Mouse (Mus musculus) hindbrain, postnatal 0 days (tissue): Measurements from ENCODE around the gene Dlgap3. TPM values are rescaled to one million over a fixed set of nuclear protein-coding genes. Genes with fewer than 3 reads are reported as not detected.

Source experiments
- ATAC-seq: fragments of 200-750 bp; cut with Nextera tagmentation; 2 replicates; pipeline ENCODE4 v1.8.0; 2017; ENCODE audit warnings: mild to moderate bottlenecking, moderate TSS enrichment, moderate library complexity
- DNase-seq: peaks from one replicate; pipeline ENCODE4 v3.0.0-alpha.2; 2015; ENCODE audit warnings: low spot score
- H3K27ac ChIP-seq: fragments of 300-500 bp; sonication (generic); 2 replicates; pipeline ENCODE4 v1.5.1; 2014; ENCODE audit warnings: mild to moderate bottlenecking
- H3K27me3 ChIP-seq: fragments of 300-500 bp; sonication (generic); 2 replicates; pipeline ENCODE4 v1.6.1; 2014; ENCODE audit warnings: low read length, mixed read lengths; ENCODE audit not compliant: insufficient read depth
- H3K36me3 ChIP-seq: fragments of 300-500 bp; sonication (generic); 2 replicates; pipeline ENCODE4 v1.6.1; 2014; ENCODE audit warnings: low read length, mixed read lengths; ENCODE audit not compliant: insufficient read depth
- H3K4me1 ChIP-seq: fragments of 300-500 bp; sonication (generic); 2 replicates; pipeline ENCODE4 v1.6.1; 2014; ENCODE audit warnings: antibody characterized with exemption, low read length, mixed read lengths; ENCODE audit not compliant: insufficient read depth
- H3K4me2 ChIP-seq: fragments of 300-500 bp; sonication (generic); 2 replicates; pipeline ENCODE4 v1.6.1; 2014; ENCODE audit warnings: low read depth, mild to moderate bottlenecking, low read length, moderate library complexity, mixed read lengths
- H3K4me3 ChIP-seq: fragments of 300-500 bp; sonication (generic); 2 replicates; pipeline ENCODE4 v1.5.1; 2014; ENCODE audit warnings: low read length
- H3K9ac ChIP-seq: fragments of 300-500 bp; sonication (generic); replicated peaks from 2 replicates; pipeline ENCODE4 v1.6.1; 2014; ENCODE audit warnings: mild to moderate bottlenecking, low read length, moderate library complexity, mixed read lengths
- H3K9me3 ChIP-seq: fragments of 300-500 bp; sonication (generic); 2 replicates; pipeline ENCODE4 v1.6.1; 2016; ENCODE audit warnings: low read length, mixed read lengths
- CTCF ChIP-seq: IDR thresholded peaks from 2 replicates; pipeline ENCODE4 v1.5.1; 2016; ENCODE audit warnings: antibody characterized with exemption, control low read depth, low read depth
- WGBS: fragments of 180-500 bp; shearing (Covaris S2); extraction: QIAGEN DNeasy Blood & Tissue Kit; methylation state at CpG from one replicate; pipeline ENCODE4 v1.1.7; 2014; 5-methylcytosine and 5-hydroxymethylcytosine counted together
- polyA plus RNA-seq: library from polyadenylated mRNA; unstranded; fragments of >200 nt; fragmentation: Nextera tagmentation; extraction: Ambion mirVana; gene quantifications from 2 replicates; pipeline ENCODE4 v1.2.1, GENCODE M21; 2015
- total RNA-seq: library from RNA; depleted of rRNA; stranded (reverse); fragments of >200 nt; gene quantifications from 2 replicates; pipeline ENCODE4 v1.2.3, GENCODE M21; 2014

Gene Dlgap3
- total and polyA plus RNA-seq, 2 experiments from 2014 or later: 34.2 to 153 TPM

GRCm38 (mm10) chr4:127168211-127168913 lies 642 bp upstream of the Dlgap3 start:
- ATAC-seq (peak; percentile 77), DNase-seq (peak; percentile 80)
- H3K4me1 ChIP-seq: peaks cover 17% of the 10 kb centered on the region; the same call in 1 of the 2 replicates
- no peaks in the 10 kb centered on the region for H3K36me3 ChIP-seq
- TF ChIP-seq CTCF: peak; percentile 34
- H3K27ac ChIP-seq: peak overlapping the region; percentile 89
- peak overlapping the region; percentile 92 for H3K4me2 ChIP-seq
- H3K27me3 ChIP-seq: no peaks in the 10 kb centered on the region
- peak overlapping the region; percentile 88 for H3K9ac ChIP-seq
- H3K9me3 ChIP-seq: no peaks in the 10 kb centered on the region
- peak overlapping the region; percentile 95 for H3K4me3 ChIP-seq
- under 1% methylated on average over 39 of the region's 39 CpGs for WGBS

DNA sequence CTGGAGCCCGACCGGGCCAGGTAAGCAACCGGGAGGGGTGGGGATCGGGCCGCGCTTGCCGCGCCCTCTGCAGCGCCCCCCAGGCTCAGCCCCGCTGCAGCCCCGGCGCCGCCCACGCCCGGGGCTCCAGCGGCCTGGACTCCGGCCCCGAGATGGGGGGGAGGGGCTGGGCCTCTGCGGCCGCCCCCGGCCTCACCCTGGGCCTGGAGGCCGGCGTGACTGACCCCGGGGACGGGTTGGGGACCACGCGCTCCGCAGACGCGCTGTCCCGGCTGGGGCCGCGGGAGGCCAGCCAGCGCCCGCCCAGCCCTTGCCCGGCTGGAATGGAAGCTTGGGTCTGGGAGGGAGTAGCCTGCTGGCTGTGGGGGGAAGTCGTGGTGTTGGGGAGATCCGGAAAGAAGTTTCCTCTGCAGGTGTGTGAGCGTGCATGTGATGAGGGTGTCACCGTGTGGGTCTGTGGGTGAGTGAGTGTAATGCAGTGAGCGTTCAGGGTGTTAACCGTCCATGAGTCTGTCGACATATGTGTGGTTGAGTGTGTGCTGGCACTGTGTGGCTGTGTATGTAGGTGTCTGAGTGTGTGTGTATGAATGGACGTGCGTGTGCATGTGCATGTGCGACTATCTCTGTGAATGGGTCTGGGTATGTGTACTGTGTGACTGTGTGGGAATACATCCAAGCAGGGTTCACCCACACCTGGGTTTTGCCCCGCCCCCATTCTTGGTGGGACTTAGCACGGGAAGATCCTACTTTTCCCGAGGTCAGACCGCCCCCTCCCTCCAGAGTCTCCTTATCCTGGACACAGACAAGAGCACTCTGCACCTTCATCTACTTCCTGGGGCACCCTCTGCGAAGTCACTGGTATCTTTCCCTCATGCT lies 580 bp downstream of the Dlgap3 start:
- peak overlapping the region; percentile 88 for H3K9ac ChIP-seq
- H3K9me3 ChIP-seq: no peaks in the 10 kb centered on the region
- ATAC-seq (peak; percentile 54), DNase-seq (peak; percentile 43)
- no peaks in the 10 kb centered on the region for H3K27me3 ChIP-seq
- no peak for TF ChIP-seq CTCF
- H3K4me2 ChIP-seq: peak overlapping the region; percentile 92
- H3K36me3 ChIP-seq: no peaks in the 10 kb centered on the region
- 3% methylated on average over 37 of the region's 51 CpGs for WGBS
- peaks cover 17% of the 10 kb centered on the region; the same call in 1 of the 2 replicates for H3K4me1 ChIP-seq
- peak overlapping the region; percentile 95 for H3K4me3 ChIP-seq
- peak overlapping the region; percentile 89 for H3K27ac ChIP-seq

- Histone ChIP-seq H3K9me3 (no peaks in the 10 kb centered on the region), H3K36me3 (no peaks in the 10 kb centered on the region), H3K9ac (no peak overlapping the region), H3K4me2 (peak overlapping the region; percentile 92), H3K4me3 (peak overlapping the region; percentile 2; the same call in 1 of the 2 replicates), H3K4me1 (peaks cover 17% of the 10 kb centered on the region; the same call in 1 of the 2 replicates), H3K27me3 (no peaks in the 10 kb centered on the region), H3K27ac (peak overlapping the region; percentile 36; the same call in 1 of the 2 replicates)
- no peak for ATAC-seq
- 9% methylated on average over 5 of the region's 5 CpGs for WGBS
- peak; percentile 63 for DNase-seq
- TF ChIP-seq CTCF: no peak
Observed at GRCm38 (mm10) chr4:127170866-127171265, 1.9 kb downstream of the Dlgap3 start.

- Histone ChIP-seq H3K36me3 (no peaks in the 10 kb centered on the region), H3K4me1 (peaks cover 17% of the 10 kb centered on the region; the same call in 1 of the 2 replicates), H3K27me3 (no peaks in the 10 kb centered on the region), H3K9me3 (no peaks in the 10 kb centered on the region), H3K4me3 (peak overlapping the region; percentile 2; the same call in 1 of the 2 replicates), H3K4me2 (peak overlapping the region; percentile 92), H3K27ac (peak overlapping the region; percentile 36; the same call in 1 of the 2 replicates), H3K9ac (no peak overlapping the region)
- DNase-seq (no peak), ATAC-seq (no peak)
- no peak for TF ChIP-seq CTCF
- WGBS: 28% methylated on average over 4 of the region's 4 CpGs
Observed at GRCm38 (mm10) chr4:127171341-127171905, 2.4 kb downstream of the Dlgap3 start.

- Histone ChIP-seq H3K4me2 (peak overlapping the region; percentile 92), H3K36me3 (no peaks in the 10 kb centered on the region), H3K27me3 (no peaks in the 10 kb centered on the region), H3K9ac (no peak overlapping the region), H3K9me3 (no peaks in the 10 kb centered on the region), H3K4me1 (peaks cover 17% of the 10 kb centered on the region; the same call in 1 of the 2 replicates), H3K27ac (no peak overlapping the region), H3K4me3 (0 out of 2 replicates have a peak overlapping the region, but pooled peaks have one; percentile 7)
- 17% methylated on average over 7 of the region's 7 CpGs for WGBS
- DNase-seq (no peak), ATAC-seq (no peak)
- TF ChIP-seq CTCF: no peak
Observed at GRCm38 (mm10) chr4:127172119-127172518, 3.1 kb downstream of the Dlgap3 start.

DNA sequence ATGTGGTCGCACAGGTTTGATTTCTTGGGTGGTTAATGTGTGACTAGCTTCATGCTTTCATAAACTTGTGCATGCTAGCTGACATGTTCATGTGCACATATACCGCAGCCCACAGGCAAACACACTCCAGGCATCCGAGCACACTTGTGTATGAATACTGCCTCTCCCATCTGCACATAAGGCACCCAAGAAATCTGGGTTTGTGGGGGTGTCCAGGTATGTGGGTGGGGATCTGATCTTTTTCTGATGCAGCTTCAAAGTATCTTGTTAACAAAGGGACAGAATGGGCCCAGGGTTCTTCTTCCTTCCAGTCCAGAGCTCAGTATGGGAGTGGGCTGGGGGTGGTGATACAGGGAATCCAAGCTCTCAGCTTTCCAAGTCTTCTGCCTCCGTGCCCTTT lies 3.6 kb downstream of the Dlgap3 start:
- Histone ChIP-seq H3K4me1 (peaks cover 17% of the 10 kb centered on the region; the same call in 1 of the 2 replicates), H3K27me3 (no peaks in the 10 kb centered on the region), H3K9ac (no peak overlapping the region), H3K36me3 (no peaks in the 10 kb centered on the region), H3K9me3 (no peaks in the 10 kb centered on the region), H3K4me3 (no peak overlapping the region), H3K4me2 (peak overlapping the region; percentile 92), H3K27ac (no peak overlapping the region)
- 61% methylated on average over 4 of the region's 4 CpGs for WGBS
- no peak for TF ChIP-seq CTCF
- DNase-seq: no peak
- no peak for ATAC-seq
